Mouse (Mus musculus) midbrain, embryonic 15.5 days (tissue): ENCODE data around the gene Srsf3. TPM values are rescaled to one million over a fixed set of nuclear protein-coding genes. Genes with fewer than 3 reads are reported as not detected.

Experiments used
- ATAC-seq: fragments of 200-750 bp; cut with Nextera tagmentation; replicated peaks from 2 replicates; pipeline ENCODE4 v1.8.0; 2017; ENCODE audit warnings: moderate TSS enrichment
- H3K27ac ChIP-seq: fragments of 300-500 bp; sonication (generic); 2 replicates; pipeline ENCODE4 v1.5.1; 2015; ENCODE audit warnings: mild to moderate bottlenecking, inconsistent platforms
- H3K27me3 ChIP-seq: fragments of 300-500 bp; sonication (generic); replicated peaks from 2 replicates; pipeline ENCODE4 v1.6.1; 2015; ENCODE audit warnings: inconsistent platforms
- H3K36me3 ChIP-seq: fragments of 300-500 bp; sonication (generic); replicated peaks from 2 replicates; pipeline ENCODE4 v1.6.1; 2015; ENCODE audit warnings: inconsistent platforms
- H3K4me1 ChIP-seq: fragments of 300-500 bp; sonication (generic); 2 replicates; pipeline ENCODE4 v1.6.1; 2015; ENCODE audit warnings: inconsistent platforms
- H3K4me2 ChIP-seq: fragments of 300-500 bp; sonication (generic); 2 replicates; pipeline ENCODE4 v1.6.1; 2015; ENCODE audit warnings: inconsistent platforms, mild to moderate bottlenecking, moderate library complexity
- H3K4me3 ChIP-seq: fragments of 300-500 bp; sonication (generic); 2 replicates; pipeline ENCODE4 v1.5.1; 2015; ENCODE audit warnings: mild to moderate bottlenecking, inconsistent platforms
- H3K9ac ChIP-seq: fragments of 300-500 bp; sonication (generic); 2 replicates; pipeline ENCODE4 v1.6.1; 2015; ENCODE audit warnings: mild to moderate bottlenecking, inconsistent platforms
- H3K9me3 ChIP-seq: fragments of 300-500 bp; sonication (generic); 2 replicates; pipeline ENCODE4 v1.6.1; 2016; ENCODE audit warnings: inconsistent platforms
- WGBS: fragments of 180-500 bp; shearing (Covaris S2); methylation state at CpG from one replicate; pipeline ENCODE4 v1.1.7; 2015; ENCODE audit warnings: mixed read lengths; 5-methylcytosine and 5-hydroxymethylcytosine counted together
- polyA plus RNA-seq: library from polyadenylated mRNA; unstranded; fragments of >200 nt; fragmentation: Nextera tagmentation; extraction: Ambion mirVana; gene quantifications from 2 replicates; pipeline ENCODE4 v1.2.1, GENCODE M21; 2015

Gene Srsf3
- polyA plus RNA-seq, 1 experiment from 2014 or later = 442 TPM

DNA sequence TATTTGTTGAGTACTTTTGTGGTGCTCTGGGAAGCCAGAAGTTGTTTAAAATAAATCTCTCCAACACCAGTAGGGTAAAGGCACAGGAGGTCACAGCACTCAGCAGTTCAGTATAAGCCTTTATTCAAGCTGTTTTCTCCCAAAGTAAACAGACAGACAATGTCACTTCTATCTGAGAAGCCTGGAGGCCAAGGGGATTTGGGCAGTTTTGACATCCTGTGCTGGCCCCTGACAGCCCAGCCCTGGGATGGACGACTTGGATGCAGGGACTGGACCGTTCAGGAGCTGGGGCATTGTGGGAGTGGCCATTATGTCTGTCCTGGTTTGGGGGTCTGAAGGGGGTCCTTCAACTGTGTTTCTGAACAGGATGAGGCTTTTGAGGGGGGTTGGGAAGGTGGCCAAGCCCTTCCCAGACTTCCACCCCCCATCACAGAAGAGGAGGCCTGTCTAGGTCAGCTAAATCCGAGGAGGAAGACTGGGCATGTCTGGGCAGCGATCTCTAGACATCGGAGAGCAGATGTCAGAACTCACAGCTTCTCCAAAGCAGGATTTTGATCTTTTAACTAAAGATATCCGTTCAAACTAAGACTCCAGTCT, 59.0 kb downstream of the Srsf3 start:
- Histone ChIP-seq H3K9ac (no peak overlapping the region), H3K9me3 (no peaks in the 10 kb centered on the region), H3K4me1 (peaks cover 23% of the 10 kb centered on the region), H3K27ac (no peak overlapping the region), H3K27me3 (peaks cover 22% of the 10 kb centered on the region), H3K4me2 (no peak overlapping the region), H3K4me3 (no peak overlapping the region), H3K36me3 (no peaks in the 10 kb centered on the region)
- 47% methylated on average over 6 of the region's 6 CpGs for WGBS
- ATAC-seq = no peak

DNA sequence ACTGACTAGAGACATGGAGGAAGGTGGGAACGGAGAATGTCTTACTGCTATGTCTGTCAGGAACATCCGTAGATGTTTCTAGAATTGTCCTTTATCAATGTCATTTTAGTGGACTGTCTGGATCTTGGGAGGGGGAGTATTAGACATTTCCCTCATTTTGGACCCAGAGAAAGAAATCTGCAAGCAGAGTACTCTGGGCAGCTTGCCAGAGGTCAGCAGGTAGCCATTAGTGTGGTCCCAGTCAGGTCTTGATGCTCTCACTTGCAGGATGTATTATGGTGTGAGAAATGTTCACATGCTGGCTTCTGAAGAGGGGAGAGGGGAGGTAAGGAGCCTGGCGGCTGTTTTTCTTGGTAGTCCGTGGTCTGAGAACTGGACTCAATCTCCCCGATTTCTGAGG, 60.1 kb downstream of the Srsf3 start:
- Histone ChIP-seq H3K4me1 (peaks cover 23% of the 10 kb centered on the region), H3K4me2 (peak overlapping the region; percentile 92; the same call in 1 of the 2 replicates), H3K36me3 (no peaks in the 10 kb centered on the region), H3K9me3 (no peaks in the 10 kb centered on the region), H3K9ac (no peak overlapping the region), H3K27me3 (peaks cover 22% of the 10 kb centered on the region), H3K27ac (no peak overlapping the region), H3K4me3 (no peak overlapping the region)
- no peak for ATAC-seq
- 63% methylated on average over 5 of the region's 5 CpGs for WGBS

Other genes with a start within 250 kb of the Srsf3 start
- 6.9 and 9.5 TPM in 2 replicates for gene Brpf3, start 231.5 kb upstream of the Srsf3 start, polyA plus RNA-seq
- 0.05 and 0.10 TPM in 2 replicates for gene Pnpla1, start 174.2 kb upstream of the Srsf3 start, polyA plus RNA-seq
- 1.7 and 2.5 TPM in 2 replicates for gene 4930539E08Rik, start 117.3 kb upstream of the Srsf3 start, polyA plus RNA-seq
- 0.17 TPM in 1 of 2 replicates, not detected in the other for gene Pxt1, start 88.8 kb upstream of the Srsf3 start, polyA plus RNA-seq
- 91.1 and 93.9 TPM in 2 replicates for gene Kctd20, start 80.7 kb upstream of the Srsf3 start, polyA plus RNA-seq
- gene Stk38, start 24.6 kb upstream of the Srsf3 start, polyA plus RNA-seq = 99.7 and 105 TPM in 2 replicates
- gene Cdkn1a, start 58.3 kb downstream of the Srsf3 start, polyA plus RNA-seq = 97.7 and 99.9 TPM in 2 replicates
- gene Rab44, start 81.5 kb downstream of the Srsf3 start, polyA plus RNA-seq = 0.15 TPM in 1 of 2 replicates, not detected in the other
- 38.3 and 41.3 TPM in 2 replicates for gene Cpne5, start 205.5 kb downstream of the Srsf3 start, polyA plus RNA-seq
- 113 and 119 TPM in 2 replicates for gene Ppil1, start 231.6 kb downstream of the Srsf3 start, polyA plus RNA-seq
- gene BC004004, start 236.2 kb downstream of the Srsf3 start, polyA plus RNA-seq = 112 and 114 TPM in 2 replicates